Mouse (Mus musculus) large intestine, adult 2 months (tissue): ENCODE results near the gene Olfr1241. TPM values are rescaled to one million over a fixed set of nuclear protein-coding genes. Genes with fewer than 3 reads are reported as not detected.

Experiments used
- DNase-seq: peaks from one replicate; pipeline ENCODE4 v3.0.0-alpha.2; 2012; ENCODE audit warnings: low read depth, low spot score
- WGBS: fragments of 180-500 bp; shearing (Covaris S2); methylation state at CpG from one replicate; pipeline ENCODE4 v1.1.7; 2018; 5-methylcytosine and 5-hydroxymethylcytosine counted together
- polyA plus RNA-seq: library from polyadenylated mRNA; depleted of rRNA; stranded (reverse); fragments of >200 nt; gene quantifications from 2 replicates; pipeline ENCODE4 v1.2.3, GENCODE M21; 2012; rRNA removed

Olfr1241 gene
- not detected in 2 replicates for polyA plus RNA-seq

DNA sequence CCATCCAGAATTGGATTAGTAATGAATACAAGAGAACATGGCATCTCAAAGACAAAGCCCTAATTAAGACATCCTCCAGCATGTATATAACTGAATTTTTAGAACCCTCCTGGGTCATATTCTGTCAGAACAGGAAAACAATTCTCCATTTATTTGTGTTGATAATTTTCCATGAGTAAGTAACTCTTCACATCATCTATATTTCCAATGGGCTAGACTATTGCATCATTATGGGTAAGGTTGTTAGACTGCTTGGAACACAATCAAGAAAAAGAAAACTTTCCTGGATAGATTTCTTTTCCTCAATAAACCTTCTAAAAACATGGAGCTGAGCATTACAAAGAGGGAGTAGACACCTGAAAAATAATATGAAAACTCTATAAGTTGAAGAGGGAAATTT is at the start of gene Olfr1241:
Olfr1241 (minus strand) TSS at position 101 of the 400 bp plus-strand sequence.
- DNase-seq = no peak

DNA sequence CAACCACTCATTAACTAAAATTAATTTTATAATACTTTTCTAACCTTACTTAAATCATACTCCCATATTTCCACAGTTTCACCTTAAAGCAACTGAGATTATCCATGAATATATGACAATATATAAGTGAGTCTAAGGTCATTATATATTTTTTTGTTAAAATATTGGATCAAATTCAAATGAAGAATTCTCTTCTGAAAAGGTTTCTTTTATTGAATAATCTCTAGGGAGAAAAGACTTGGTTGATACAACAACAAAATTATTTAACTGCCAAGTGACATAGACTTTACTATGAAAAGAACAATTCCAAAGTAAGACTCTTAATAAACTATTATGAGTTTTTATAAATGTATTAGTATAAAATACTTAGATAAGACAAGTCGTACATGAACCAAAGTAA is 44.5 kb upstream of the Olfr1241 start, which contains the start of gene Olfr1243:
Olfr1243 (minus strand) TSS at position 101 of the 400 bp plus-strand sequence.
- no peak for DNase-seq
- WGBS = 83% methylated on average over 1 of the region's 1 CpGs

- DNase-seq = no peak
- 75% methylated on average over 1 of the region's 1 CpGs for WGBS
These were observed 11.3 kb upstream of the Olfr1241 start, which contains the start of gene Olfr1242 for GRCm38 (mm10) chr2:89498235-89498634. Gene Olfr1242 (minus strand): TSS chr2:89498335.

DNA sequence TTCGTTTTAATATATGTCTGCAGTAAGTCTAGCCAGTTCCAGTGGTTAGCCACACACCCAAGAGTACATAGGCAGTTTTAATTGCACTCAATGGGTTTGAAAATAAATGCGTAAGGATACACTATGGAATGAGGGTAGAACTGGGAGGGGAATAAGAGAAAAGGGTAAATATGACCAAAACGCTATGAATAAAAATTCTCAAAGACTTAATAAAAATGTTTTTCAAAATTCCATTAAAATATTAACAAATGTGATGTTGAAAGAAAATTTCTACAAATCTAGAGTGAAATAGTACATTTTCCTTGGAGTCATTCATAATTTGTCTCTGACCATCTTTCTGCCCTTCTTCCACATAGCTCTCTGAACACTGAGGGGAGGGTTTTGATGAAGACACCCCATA is 44.0 kb downstream of the Olfr1241 start, which contains the start of gene Olfr1240:
Olfr1240 (minus strand) TSS at position 101 of the 400 bp plus-strand sequence.
- no peak for DNase-seq
- WGBS = 76% methylated on average over 3 of the region's 3 CpGs

Other genes with a start within 250 kb of the Olfr1241 start
- gene Olfr1228, start 233.1 kb downstream of the Olfr1241 start, polyA plus RNA-seq = not detected in 2 replicates
- gene Olfr1229, start 199.1 kb downstream of the Olfr1241 start, polyA plus RNA-seq = not detected in 2 replicates
- not detected in 2 replicates for gene Olfr1230, start 189.9 kb downstream of the Olfr1241 start, polyA plus RNA-seq
- not detected in 2 replicates for gene Olfr1231, start 180.1 kb downstream of the Olfr1241 start, polyA plus RNA-seq
- not detected in 2 replicates for gene Olfr1232, start 157.5 kb downstream of the Olfr1241 start, polyA plus RNA-seq
- gene Olfr1233, start 144.7 kb downstream of the Olfr1241 start, polyA plus RNA-seq = not detected in 2 replicates
- not detected in 2 replicates for gene Olfr1234, start 122.3 kb downstream of the Olfr1241 start, polyA plus RNA-seq
- not detected in 2 replicates for gene Olfr1238, start 77.5 kb downstream of the Olfr1241 start, polyA plus RNA-seq
- not detected in 2 replicates for gene Olfr1239, start 66.7 kb downstream of the Olfr1241 start, polyA plus RNA-seq
- gene Olfr1240, start 44.1 kb downstream of the Olfr1241 start, polyA plus RNA-seq = not detected in 2 replicates
- not detected in 2 replicates for gene Olfr1242, start 11.2 kb upstream of the Olfr1241 start, polyA plus RNA-seq
- gene Olfr1243, start 44.4 kb upstream of the Olfr1241 start, polyA plus RNA-seq = not detected in 2 replicates
- gene Olfr1245, start 91.3 kb upstream of the Olfr1241 start, polyA plus RNA-seq = not detected in 2 replicates
- gene Olfr1246, start 106.0 kb upstream of the Olfr1241 start, polyA plus RNA-seq = not detected in 2 replicates
- not detected in 2 replicates for gene Olfr1247, start 127.0 kb upstream of the Olfr1241 start, polyA plus RNA-seq
- gene Olfr1248, start 131.1 kb upstream of the Olfr1241 start, polyA plus RNA-seq = not detected in 2 replicates
- gene Olfr1249, start 147.9 kb upstream of the Olfr1241 start, polyA plus RNA-seq = not detected in 2 replicates
- not detected in 2 replicates for gene Olfr1250, start 174.3 kb upstream of the Olfr1241 start, polyA plus RNA-seq
- gene Olfr1251, start 184.8 kb upstream of the Olfr1241 start, polyA plus RNA-seq = not detected in 2 replicates
- not detected in 2 replicates for gene Olfr1252, start 237.9 kb upstream of the Olfr1241 start, polyA plus RNA-seq